Comparison of ENCODE assay signal across 8 mouse cellular contexts in the genomic region with DNA sequence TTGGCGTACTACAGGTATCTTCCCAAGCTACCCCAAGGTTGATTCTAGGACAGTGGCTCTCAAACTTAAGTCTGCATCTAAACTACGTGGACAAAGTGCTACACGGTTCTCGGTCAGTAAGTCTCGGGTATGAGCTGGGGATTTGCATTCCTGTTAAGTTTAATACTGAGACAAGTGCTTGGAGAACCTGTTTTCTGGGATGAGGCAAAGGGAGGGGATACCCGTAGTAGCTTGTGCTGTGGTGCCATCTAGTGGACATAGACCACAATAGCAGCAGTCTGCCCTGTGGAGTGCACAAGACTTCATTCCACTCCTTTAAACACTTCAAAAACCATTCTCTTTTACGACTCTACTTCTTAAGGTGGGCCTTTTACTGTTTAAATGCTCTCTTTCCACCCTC. TPM values are rescaled to one million over a fixed set of nuclear protein-coding genes. Genes with fewer than 3 reads are reported as not detected.
DNase-seq lines count a peak whose midpoint lies in the region; ATAC-seq and TF ChIP-seq lines count a peak whose summit lies in the region.

No protein-coding gene starts in this region.

- no peaks in the 10 kb centered on the region for H3K4me1 ChIP-seq in cortical plate, adult 2 months (ENCODE audit: control insufficient read depth, insufficient read depth, low read length)
- no peaks in the 10 kb centered on the region for H3K4me1 ChIP-seq in intestine, postnatal 0 days (replicated peaks; ENCODE audit: control insufficient read depth, insufficient read depth, low read length)
- H3K4me1 ChIP-seq in midbrain, embryonic 12.5 days = peaks cover 29% of the 10 kb centered on the region
- H3K4me1 ChIP-seq in stomach, embryonic 15.5 days = peaks cover 10% of the 10 kb centered on the region; the same call in 1 of the 2 replicates

- no peak overlapping the region for H3K9ac ChIP-seq in intestine, postnatal 0 days (ENCODE audit: low read depth, low read length)
- no peak overlapping the region; the same call in 1 of the 2 replicates for H3K9ac ChIP-seq in midbrain, embryonic 12.5 days (replicated peaks)
- H3K9ac ChIP-seq in stomach, embryonic 15.5 days = no peak overlapping the region

- no peak overlapping the region for H3K27ac ChIP-seq in cortical plate, adult 2 months (ENCODE audit: insufficient read depth, low read length)
- no peak overlapping the region for H3K27ac ChIP-seq in intestine, postnatal 0 days (ENCODE audit: low read depth, low read length)
- H3K27ac ChIP-seq in midbrain, embryonic 12.5 days (replicated peaks) = peak overlapping the region; percentile 65
- H3K27ac ChIP-seq in stomach, embryonic 15.5 days = no peak overlapping the region

- H3K27me3 ChIP-seq in intestine, postnatal 0 days (replicated peaks; ENCODE audit: control insufficient read depth, insufficient read depth, low read length) = peaks cover 8% of the 10 kb centered on the region; the same call in 1 of the 2 replicates
- peaks cover 9% of the 10 kb centered on the region; the same call in 1 of the 2 replicates for H3K27me3 ChIP-seq in midbrain, embryonic 12.5 days
- peaks cover 15% of the 10 kb centered on the region; the same call in 1 of the 2 replicates for H3K27me3 ChIP-seq in stomach, embryonic 15.5 days (replicated peaks)

- peak overlapping the region; percentile 30; the same call in 1 of the 2 replicates for H3K4me2 ChIP-seq in intestine, postnatal 0 days (replicated peaks; ENCODE audit: low read depth)
- H3K4me2 ChIP-seq in midbrain, embryonic 12.5 days (replicated peaks) = peak overlapping the region; percentile 54
- peak overlapping the region; percentile 47 for H3K4me2 ChIP-seq in stomach, embryonic 15.5 days

- H3K9me3 ChIP-seq in intestine, postnatal 0 days (ENCODE audit: control insufficient read depth) = no peaks in the 10 kb centered on the region
- H3K9me3 ChIP-seq in midbrain, embryonic 12.5 days = no peaks in the 10 kb centered on the region
- no peaks in the 10 kb centered on the region for H3K9me3 ChIP-seq in stomach, embryonic 15.5 days

- TF ChIP-seq POLR2A in cortical plate, adult 2 months (IDR thresholded peaks at IDR 0.05; ENCODE audit: extremely low read depth, insufficient read depth, low read length) = no peak

- DNase-seq in 3T3-L1 (ENCODE audit: low read depth, low spot score) (peak; percentile 91), R1 (ENCODE audit: low read depth, low spot score) (peak; percentile 88)
- DNase-seq in gastrocnemius, postnatal 14 days = peak; percentile 55
- DNase-seq in left cerebral cortex, postnatal 25 days (ENCODE audit: low spot score in 2 of 2) = peak; percentile 83 to 87

- no peak overlapping the region for H3K4me3 ChIP-seq in cortical plate, adult 2 months (ENCODE audit: insufficient read depth, low read length)
- no peak overlapping the region for H3K4me3 ChIP-seq in intestine, postnatal 0 days (ENCODE audit: low read depth, low read length)
- peak overlapping the region; percentile 23 for H3K4me3 ChIP-seq in midbrain, embryonic 12.5 days
- H3K4me3 ChIP-seq in stomach, embryonic 15.5 days (replicated peaks) = 0 out of 2 replicates have a peak overlapping the region, but pooled peaks have one; percentile 16

- H3K36me3 ChIP-seq in intestine, postnatal 0 days (ENCODE audit: control insufficient read depth, insufficient read depth) = no peaks in the 10 kb centered on the region
- H3K36me3 ChIP-seq in midbrain, embryonic 12.5 days = no peaks in the 10 kb centered on the region
- H3K36me3 ChIP-seq in stomach, embryonic 15.5 days = no peaks in the 10 kb centered on the region

- peak; percentile 57 for ATAC-seq in intestine, postnatal 0 days
- ATAC-seq in midbrain, embryonic 12.5 days (ENCODE audit: low FRiP score, low read depth) = peak; percentile 65
- ATAC-seq in stomach, embryonic 15.5 days (ENCODE audit: insufficient read depth, low FRiP score, low read depth) = peak; percentile 51

- intact Hi-C loops in gastrocnemius, postnatal 14 days (cut with DNase I; ENCODE audit: low total_unique reads) = loop anchor here (5.0 to 10.0 kb wide), 6 partner anchors 271 to 848 kb away; no protein-coding TSS in a partner anchor
- intact Hi-C loops in left cerebral cortex, postnatal 25 days (cut with DNase I) = loop anchor here (1.0 to 5.0 kb wide), 6 partner anchors 96 to 856 kb away; no protein-coding TSS in a partner anchor

- peak; percentile 99 for TF ChIP-seq CTCF in cortical plate, adult 2 months (IDR thresholded peaks at IDR 0.05; ENCODE audit: extremely low read depth, insufficient read depth, low read length)
- TF ChIP-seq CTCF in intestine, postnatal 0 days (IDR thresholded peaks at IDR 0.05; ENCODE audit: low read depth) = peak; percentile 99

- 3% methylated on average over 7 of the region's 7 CpGs for WGBS in intestine, postnatal 0 days
- 2% methylated on average over 7 of the region's 7 CpGs for WGBS in midbrain, embryonic 12.5 days
- WGBS in stomach, embryonic 15.5 days = 3% methylated on average over 7 of the region's 7 CpGs

RNA-seq across cellular contexts. Expression of gene Akap1, which starts 41.4 kb away (rescaled TPM):
- 39.6 and 42.3 TPM in 2 replicates for polyA plus RNA-seq in cortical plate, adult 2 months (2012; rRNA removed)
- total RNA-seq in gastrocnemius, postnatal 14 days (2021) = 10 to 100 TPM; 57.4 to 62.0 TPM
- 12.3 and 12.4 TPM in 2 replicates for polyA plus RNA-seq in intestine, postnatal 0 days (2015; fragmentation: Nextera tagmentation; extraction: Ambion mirVana)
- 10 to 100 TPM; 34.2 to 41.7 TPM for total RNA-seq in left cerebral cortex, postnatal 25 days (2021)
- polyA plus RNA-seq in midbrain, embryonic 12.5 days (2016; fragmentation: Nextera tagmentation; extraction: Ambion mirVana) = 20.3 and 23.7 TPM in 2 replicates
- 23.5 and 24.6 TPM in 2 replicates for polyA plus RNA-seq in stomach, embryonic 15.5 days (2015; fragmentation: Nextera tagmentation; extraction: Ambion mirVana)

Comparison
In these comparisons a context has a peak if more than half of its experiments do, and no peak if none do; other contexts are left out.
1. H3K4me3 ChIP-seq: peak in midbrain, embryonic 12.5 days (single experiment) and stomach, embryonic 15.5 days (single experiment); none in cortical plate, adult 2 months (single experiment) and intestine, postnatal 0 days (single experiment).
2. Peak in every context shown above with its lines, with median percentiles within 50 percentile points of each other: DNase-seq, ATAC-seq and H3K4me2 ChIP-seq.